Mouse (Mus musculus) CH12.LX (cell line): ENCODE results near the gene Acot4. TPM values are rescaled to one million over a fixed set of nuclear protein-coding genes. Genes with fewer than 3 reads are reported as not detected.

Source experiments
- DNase-seq: peaks from one replicate; pipeline ENCODE4 v3.0.0-alpha.2; 2013; ENCODE audit errors: extremely low read depth
- H3K27ac ChIP-seq: 2 replicates; pipeline ENCODE4 v1.5.1; 2012; ENCODE audit warnings: low read depth, mild to moderate bottlenecking, control low read depth, moderate library complexity; ENCODE audit not compliant: insufficient read depth
- H3K27me3 ChIP-seq: replicated peaks from 2 replicates; pipeline ENCODE3; 2012; ENCODE audit warnings: inconsistent platforms
- H3K36me3 ChIP-seq, 2 experiments: replicated peaks in 1 of 2; 2 replicates each; pipeline versions ENCODE3 to v1.6.1; 2012; ENCODE audit warnings: inconsistent platforms in 1 of 2, low read length in 1 of 2, mild to moderate bottlenecking in 1 of 2, mixed read lengths in 1 of 2, moderate library complexity in 1 of 2; ENCODE audit not compliant: control insufficient read depth in 1 of 2, insufficient read depth in 1 of 2
- H3K4me1 ChIP-seq, 2 experiments: 2 replicates each; pipeline ENCODE4 v1.6.1; 2012; ENCODE audit warnings: inconsistent platforms in 1 of 2, moderate library complexity in 1 of 2; ENCODE audit not compliant: insufficient read depth in 2 of 2, control insufficient read depth in 1 of 2
- H3K4me2 ChIP-seq: 2 replicates; pipeline ENCODE4 v1.6.1; 2012; ENCODE audit warnings: low read depth, mild to moderate bottlenecking, control low read depth; ENCODE audit not compliant: poor library complexity, insufficient read depth, severe bottlenecking
- H3K4me3 ChIP-seq, 3 experiments: fragments of 150-350 bp in 1 of 3; sonication (generic) in 1 of 3; replicated peaks in 1 of 3; 2 replicates each; pipeline versions ENCODE3 to v1.5.1; 2011 to 2012; ENCODE audit warnings: low read depth in 2 of 3, low read length in 2 of 3, mild to moderate bottlenecking in 2 of 3, moderate library complexity in 2 of 3, control low read depth in 1 of 3, improper control_type of control experiment in 1 of 3, inconsistent platforms in 1 of 3, mixed read lengths in 1 of 3; ENCODE audit not compliant: poor library complexity in 1 of 3
- H3K79me2 ChIP-seq: replicated peaks from 2 replicates; pipeline ENCODE4 v1.6.1; 2012; ENCODE audit warnings: mild to moderate bottlenecking, moderate library complexity; ENCODE audit not compliant: control insufficient read depth, poor library complexity, insufficient read depth, severe bottlenecking; ENCODE audit errors: extremely low read depth
- H3K9ac ChIP-seq: 2 replicates; pipeline ENCODE4 v1.6.1; 2012; ENCODE audit warnings: low read depth, mild to moderate bottlenecking, control low read depth, moderate library complexity; ENCODE audit not compliant: insufficient read depth
- H3K9me3 ChIP-seq: replicated peaks from 2 replicates; pipeline ENCODE3; 2012; ENCODE audit warnings: low read length, inconsistent platforms, mixed read lengths
- CHD1 ChIP-seq: IDR thresholded peaks from 2 replicates; pipeline ENCODE4 v1.6.1; 2012; ENCODE audit warnings: low read depth, low read length, improper control_type of control experiment, inconsistent platforms
- CTCF ChIP-seq, 2 experiments: IDR thresholded peaks in 1 of 2; conservative IDR thresholded peaks in 1 of 2; 2 replicates each; pipeline ENCODE4 v1.5.1; 2011 to 2012; ENCODE audit warnings: low read depth in 2 of 2, low read length in 2 of 2, improper control_type of control experiment in 1 of 2, inconsistent platforms in 1 of 2, mild to moderate bottlenecking in 1 of 2, moderate library complexity in 1 of 2
- ELF1 ChIP-seq: IDR thresholded peaks from 2 replicates; pipeline ENCODE4 v1.6.1; 2014; ENCODE audit warnings: low read depth, mild to moderate bottlenecking, inconsistent platforms, low read length, improper control_type of control experiment
- HCFC1 ChIP-seq: IDR thresholded peaks from 2 replicates; pipeline ENCODE4 v1.6.1; 2012; ENCODE audit warnings: low read depth, mild to moderate bottlenecking, inconsistent platforms, low read length, improper control_type of control experiment
- IRF4 ChIP-seq: IDR thresholded peaks from 2 replicates; pipeline ENCODE4 v1.6.1; 2014; ENCODE audit warnings: low read depth, mild to moderate bottlenecking, inconsistent platforms, low read length, improper control_type of control experiment
- JUN ChIP-seq: IDR thresholded peaks from 2 replicates; pipeline ENCODE4 v1.6.1; 2011; ENCODE audit warnings: low read depth, mild to moderate bottlenecking, low read length, improper control_type of control experiment, moderate library complexity; ENCODE audit not compliant: insufficient read depth
- MAFK ChIP-seq: IDR thresholded peaks from 2 replicates; pipeline ENCODE4 v1.6.1; 2011; ENCODE audit warnings: low read length, improper control_type of control experiment; ENCODE audit not compliant: insufficient replicate concordance
- MAX ChIP-seq: IDR thresholded peaks from 2 replicates; pipeline ENCODE4 v1.6.1; 2011; ENCODE audit warnings: low read length, improper control_type of control experiment
- MAZ ChIP-seq: IDR thresholded peaks from 2 replicates; pipeline ENCODE4 v1.6.1; 2012; ENCODE audit warnings: low read depth, mild to moderate bottlenecking, inconsistent platforms, low read length, improper control_type of control experiment, moderate library complexity
- MXI1 ChIP-seq: IDR thresholded peaks from 2 replicates; pipeline ENCODE4 v1.6.1; 2011; ENCODE audit warnings: mild to moderate bottlenecking, low read depth, low read length, improper control_type of control experiment
- MYC ChIP-seq: IDR thresholded peaks from 2 replicates; pipeline ENCODE4 v1.6.1; 2011; ENCODE audit warnings: low read depth, mild to moderate bottlenecking, improper control_type of control experiment, low read length
- NELFE ChIP-seq: IDR thresholded peaks from 2 replicates; pipeline ENCODE4 v1.6.1; 2011; ENCODE audit warnings: low read depth, low read length, improper control_type of control experiment
- NRF1 ChIP-seq: IDR thresholded peaks from 2 replicates; pipeline ENCODE4 v1.6.1; 2014; ENCODE audit warnings: low read depth, mild to moderate bottlenecking, inconsistent platforms, low read length, improper control_type of control experiment, moderate library complexity
- PAX5 ChIP-seq: IDR thresholded peaks from 2 replicates; pipeline ENCODE4 v1.6.1; 2012; ENCODE audit warnings: low read length, inconsistent platforms, mixed read lengths
- RAD21 ChIP-seq: IDR thresholded peaks from 2 replicates; pipeline ENCODE4 v1.6.1; 2011; ENCODE audit warnings: low read depth, mild to moderate bottlenecking, low read length, improper control_type of control experiment, moderate library complexity
- RCOR1 ChIP-seq: conservative IDR thresholded peaks from 2 replicates; pipeline ENCODE4 v1.6.1; 2012; ENCODE audit warnings: low read depth, mild to moderate bottlenecking, inconsistent platforms, low read length, improper control_type of control experiment
- TCF12 ChIP-seq: IDR thresholded peaks from 2 replicates; pipeline ENCODE4 v1.6.1; 2014; ENCODE audit warnings: low read depth, mild to moderate bottlenecking, inconsistent platforms, low read length, improper control_type of control experiment
- USF2 ChIP-seq: conservative IDR thresholded peaks from 2 replicates; pipeline ENCODE4 v1.6.1; 2011; ENCODE audit warnings: low read depth, low read length, improper control_type of control experiment
- ZC3H11A ChIP-seq: IDR thresholded peaks from 2 replicates; pipeline ENCODE4 v1.6.1; 2012; ENCODE audit warnings: low read depth, mild to moderate bottlenecking, inconsistent platforms, low read length, improper control_type of control experiment
- ZKSCAN1 ChIP-seq: IDR thresholded peaks from 2 replicates; pipeline ENCODE4 v1.6.1; 2012; ENCODE audit warnings: low read depth, inconsistent platforms, low read length, improper control_type of control experiment, borderline replicate concordance
- ZMIZ1 ChIP-seq: IDR thresholded peaks from 2 replicates; pipeline ENCODE4 v1.6.1; 2012; ENCODE audit warnings: low read depth, mild to moderate bottlenecking, inconsistent platforms, low read length, improper control_type of control experiment
- ZNF384 ChIP-seq: IDR thresholded peaks from 2 replicates; pipeline ENCODE4 v1.6.1; 2012; ENCODE audit warnings: low read depth, low read length, improper control_type of control experiment, inconsistent platforms
- dilution Hi-C: fragments of 300-500 bp; cut with MboI; formaldehyde crosslinking; loops from 2 replicates; pipeline ENCODE4 v1.14.3; 2020; ENCODE audit warnings: low sequenced_read_pairs; ENCODE audit not compliant: extremely low pct_unique_long_range_greater_than_20kb, extremely low pct_ligation_motif_present
- in situ Hi-C: fragments of 300-500 bp; cut with MboI; formaldehyde crosslinking; loops from 3 replicates; pipeline ENCODE4 v1.14.3; 2019; ENCODE audit warnings: low sequenced_read_pairs, low pct_ligation_motif_present, low pct_unique_long_range_greater_than_20kb, mixed read lengths
- polyA plus RNA-seq: library from polyadenylated mRNA; unstranded; fragments of >175 nt; gene quantifications from 2 replicates; pipeline ENCODE4 v1.2.1, GENCODE M21; 2012; ENCODE audit warnings: low read depth; ENCODE audit not compliant: insufficient read length
- total RNA-seq, 2 experiments: library from RNA; depleted of rRNA; stranded (reverse); fragments of 300-350 nt in 1 of 2; fragments of >200 nt in 1 of 2; gene quantifications; 2 replicates each; pipeline ENCODE4 v1.2.3; 2012 to 2014

Gene Acot4
- total and polyA plus RNA-seq, 3 experiments, result not detected

DNA sequence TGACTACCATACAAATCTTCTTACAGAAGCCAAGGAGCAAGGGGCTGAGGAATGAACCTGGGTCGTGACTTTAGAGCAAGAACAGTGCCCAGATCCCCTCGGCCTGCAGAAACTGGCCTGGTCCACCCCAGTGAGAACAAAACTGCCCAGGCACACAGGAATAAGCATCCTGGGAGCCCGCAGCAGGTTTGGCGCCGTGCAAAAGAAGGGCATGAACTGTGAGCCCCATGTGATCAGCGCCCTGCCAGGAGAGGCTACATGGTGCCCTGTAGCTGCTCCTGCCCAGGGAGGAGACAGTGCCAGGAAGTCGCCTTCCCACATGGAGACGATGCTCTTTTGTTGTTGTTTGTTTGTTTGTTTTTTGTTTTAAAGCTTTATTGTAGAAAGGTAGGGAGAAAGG, 26.4 kb downstream of the Acot4 start:
- DNase-seq, result no peak
- no peak overlapping the region for H3K27ac ChIP-seq
- H3K27me3 ChIP-seq, result no peaks in the 10 kb centered on the region
- H3K4me1 ChIP-seq, result no peaks in the 10 kb centered on the region
- in situ Hi-C loops, result loop anchor here (25.0 kb wide), 2 partner anchors 102 to 277 kb away; partner anchors contain the start of gene Riox1
- no peak overlapping the region for H3K4me3 ChIP-seq
- H3K4me2 ChIP-seq, result no peak overlapping the region
- no peaks in the 10 kb centered on the region for H3K36me3 ChIP-seq
- H3K79me2 ChIP-seq, result no peaks in the 10 kb centered on the region
- no peak overlapping the region for H3K9ac ChIP-seq
- dilution Hi-C loops, result no loop called here
- H3K9me3 ChIP-seq, result peaks cover 2% of the 10 kb centered on the region
- TF ChIP-seq ZMIZ1 (no peak), CTCF (conservative IDR thresholded peaks at IDR 0.05 in 1 of 2, IDR thresholded peaks at IDR 0.05 in 1 of 2; ENCODE audit: low read depth in 2 of 2, low read length in 2 of 2) (no peak), MAX (no peak), IRF4 (no peak), USF2 (no peak), ZKSCAN1 (no peak), MAFK (no peak), RAD21 (no peak), ELF1 (no peak), HCFC1 (no peak)
- TF ChIP-seq, all 38 proteins: peak for 0

GRCm38 (mm10) chr12:84067752-84068151, 29.6 kb downstream of the Acot4 start:
- H3K79me2 ChIP-seq, result no peaks in the 10 kb centered on the region
- H3K4me1 ChIP-seq, result no peaks in the 10 kb centered on the region
- H3K27ac ChIP-seq, result no peak overlapping the region
- DNase-seq, result no peak
- dilution Hi-C loops (no loop called here), in situ Hi-C loops (loop anchor here (25.0 kb wide), 2 partner anchors 105 to 280 kb away; partner anchors contain the start of gene Riox1)
- H3K36me3 ChIP-seq, result no peaks in the 10 kb centered on the region
- H3K9me3 ChIP-seq, result peaks cover 2% of the 10 kb centered on the region
- H3K4me2 ChIP-seq, result no peak overlapping the region
- no peak overlapping the region for H3K4me3 ChIP-seq
- H3K27me3 ChIP-seq, result no peaks in the 10 kb centered on the region
- no peak overlapping the region for H3K9ac ChIP-seq
- no peak for TF ChIP-seq MYC
- no peak for TF ChIP-seq MAX
- no peak for TF ChIP-seq CHD1
- no peak for TF ChIP-seq NELFE
- no peak for TF ChIP-seq ZNF384
- no peak for TF ChIP-seq ZMIZ1
- no peak for TF ChIP-seq TCF12
- no peak for TF ChIP-seq ZC3H11A
- TF ChIP-seq MXI1, result no peak
- no peak for TF ChIP-seq MAZ
- TF ChIP-seq PAX5, result no peak
- no peak for TF ChIP-seq RAD21
- no peak for TF ChIP-seq JUN
- no peak for TF ChIP-seq RCOR1
- no peak for TF ChIP-seq NRF1
